Mouse (Mus musculus): Measurements from ENCODE around the gene Clec4d. TPM values are rescaled to one million over a fixed set of nuclear protein-coding genes. Genes with fewer than 3 reads are reported as not detected.

Clec4d gene
- 0.05 and 0.10 TPM in 2 replicates for polyA plus RNA-seq (2012; rRNA removed)

DNA sequence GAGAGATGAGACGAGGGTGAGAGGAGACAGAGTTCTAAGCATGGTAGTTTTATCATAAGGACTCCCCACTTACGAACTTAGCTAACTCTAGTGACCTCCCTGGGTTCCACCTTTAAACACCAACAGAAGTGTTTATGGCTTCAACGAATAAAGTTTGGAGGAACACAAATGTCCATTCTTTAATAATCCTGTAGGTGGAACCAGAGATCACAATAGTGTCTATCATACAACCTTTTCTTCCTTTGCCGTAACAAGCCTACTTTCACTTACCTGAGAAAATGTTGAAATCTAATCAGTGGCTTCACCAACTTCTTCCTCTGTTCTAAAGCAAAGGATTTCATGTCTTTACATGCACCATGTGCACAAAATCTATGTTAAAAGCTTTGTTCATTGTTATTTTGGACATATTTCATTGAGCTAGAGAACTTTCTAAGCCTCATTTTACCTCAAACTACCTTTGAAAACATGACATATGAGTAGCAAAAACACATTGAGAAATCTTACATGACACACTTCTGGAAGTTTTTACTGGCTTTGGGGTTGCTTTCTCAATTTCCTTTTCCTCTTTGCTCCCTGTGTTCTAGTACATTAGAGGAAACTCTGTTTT, at the start of gene Clec4d:
Clec4d (plus strand) TSS at position 557 of the 607 bp plus-strand sequence.

GRCm38 (mm10) chr6:123229644-123230043, 32.3 kb upstream of the Clec4d start, which contains the start of gene Clec4n:
TSS of gene Clec4n (plus strand) at chr6:123229843.

DNA sequence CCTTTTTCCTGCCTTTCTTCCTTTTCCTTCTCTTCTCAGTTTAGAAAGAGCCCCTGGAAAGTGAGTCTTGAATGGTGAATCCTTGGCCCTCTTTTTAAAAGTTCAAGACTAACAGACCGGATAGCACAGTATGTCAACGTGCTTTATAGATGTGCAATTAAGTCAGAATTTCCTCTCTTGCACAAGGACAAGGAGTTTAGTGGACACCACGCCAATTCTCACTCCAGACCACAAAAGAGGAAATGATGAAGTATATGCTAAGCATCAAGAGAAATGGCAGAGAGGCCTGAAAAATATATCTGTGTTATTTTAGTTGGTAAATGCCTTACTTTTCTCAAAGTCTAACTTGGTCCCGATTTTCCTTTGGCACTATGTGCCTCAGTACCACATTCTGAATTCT, 27.8 kb downstream of the Clec4d start, which contains the start of gene Clec4e:
Clec4e (minus strand) TSS at position 118 of the 400 bp plus-strand sequence.

GRCm38 (mm10) chr6:123308033-123308432, 46.1 kb downstream of the Clec4d start, which contains the start of gene Vmn2r19:
TSS of gene Vmn2r19 (plus strand) at chr6:123308333.

Other genes with a start within 250 kb of the Clec4d start
- gene Clec4b1, start 212.1 kb upstream of the Clec4d start, polyA plus RNA-seq (2012; rRNA removed), result not detected in 2 replicates
- gene Clec4a2, start 155.7 kb upstream of the Clec4d start, polyA plus RNA-seq (2012; rRNA removed), result 0.98 and 1.2 TPM in 2 replicates
- gene Clec4b2, start 89.2 kb upstream of the Clec4d start, polyA plus RNA-seq (2012; rRNA removed), result not detected in 2 replicates
- 0.45 and 0.98 TPM in 2 replicates for gene Clec4n, start 32.3 kb upstream of the Clec4d start, polyA plus RNA-seq (2012; rRNA removed)
- 0.02 and 0.04 TPM in 2 replicates for gene Clec4e, start 27.8 kb downstream of the Clec4d start, polyA plus RNA-seq (2012; rRNA removed)
- gene Vmn2r19, start 46.2 kb downstream of the Clec4d start, polyA plus RNA-seq (2012; rRNA removed), result not detected in 2 replicates
- not detected in 2 replicates for gene Vmn2r20, start 156.0 kb downstream of the Clec4d start, polyA plus RNA-seq (2012; rRNA removed)

All from central nervous system, embryonic 11.5 days (tissue).